In genomic region chr13:21993957-21994738, GRCm38 (mm10) we compare ENCODE assay signal across 9 mouse cellular contexts. TPM values are rescaled to one million over a fixed set of nuclear protein-coding genes. Genes with fewer than 3 reads are reported as not detected.
DNase-seq lines count a peak whose midpoint lies in the region; ATAC-seq lines count a peak whose summit lies in the region.
"Had no signal": no experiment of that assay in that cellular context is flagged by ENCODE, and none has a peak within 500 bp of the region (broad histone marks: within the 10 kb centered on the region; RNA-seq: fewer than 3 reads in every experiment).

No protein-coding gene starts in this region.

- H3K4me3 ChIP-seq in neural tube, embryonic 15.5 days (replicated peaks): no peak overlapping the region
- peak overlapping the region; percentile 26 for H3K4me3 ChIP-seq in heart, embryonic 11.5 days (ENCODE audit: low read depth, low read length)
- 0 out of 2 replicates have a peak overlapping the region, but pooled peaks have one; percentile 14 for H3K4me3 ChIP-seq in liver, embryonic 16.5 days (ENCODE audit: low read depth, low read length)

- 2% methylated on average over 22 of the region's 22 CpGs for WGBS in neural tube, embryonic 15.5 days
- WGBS in heart, embryonic 11.5 days (ENCODE audit: insufficient replicate concordance): under 1% methylated on average over 22 of the region's 22 CpGs
- under 1% methylated on average over 22 of the region's 22 CpGs for WGBS in liver, embryonic 16.5 days (ENCODE audit: insufficient replicate concordance)

- intact Hi-C loops in left cerebral cortex, postnatal 10 days (cut with DNase I): no loop called here

- no peak overlapping the region for H3K9ac ChIP-seq in neural tube, embryonic 15.5 days (replicated peaks)
- H3K9ac ChIP-seq in heart, embryonic 11.5 days (ENCODE audit: low read depth, low read length): no peak overlapping the region
- H3K9ac ChIP-seq in liver, embryonic 16.5 days (ENCODE audit: low read depth, low read length): no peak overlapping the region

- H3K36me3 ChIP-seq in neural tube, embryonic 15.5 days: no peaks in the 10 kb centered on the region
- H3K36me3 ChIP-seq in heart, embryonic 11.5 days (ENCODE audit: control insufficient read depth, insufficient read depth, low read length): no peaks in the 10 kb centered on the region
- no peaks in the 10 kb centered on the region for H3K36me3 ChIP-seq in liver, embryonic 16.5 days (ENCODE audit: control insufficient read depth, insufficient read depth)

- H3K27me3 ChIP-seq in neural tube, embryonic 15.5 days (replicated peaks): peaks cover 71% of the 10 kb centered on the region
- H3K27me3 ChIP-seq in heart, embryonic 11.5 days (ENCODE audit: control insufficient read depth, insufficient read depth, low read length): peaks cover 22% of the 10 kb centered on the region
- H3K27me3 ChIP-seq in liver, embryonic 16.5 days (ENCODE audit: control insufficient read depth, insufficient read depth, low read depth, low read length): peaks cover 53% of the 10 kb centered on the region

- H3K27ac ChIP-seq in neural tube, embryonic 15.5 days (replicated peaks): no peak overlapping the region
- no peak overlapping the region for H3K27ac ChIP-seq in heart, embryonic 11.5 days (ENCODE audit: low read depth, low read length)
- H3K27ac ChIP-seq in liver, embryonic 16.5 days (ENCODE audit: low read length): no peak overlapping the region
- H3K27ac ChIP-seq: heart, adult 2 months had no signal

- no peak overlapping the region for H3K4me2 ChIP-seq in neural tube, embryonic 15.5 days
- H3K4me2 ChIP-seq in heart, embryonic 11.5 days: peak overlapping the region; percentile 79
- peak overlapping the region; percentile 45 for H3K4me2 ChIP-seq in liver, embryonic 16.5 days (ENCODE audit: low read depth, low read length)

- peaks cover 14% of the 10 kb centered on the region for H3K4me1 ChIP-seq in neural tube, embryonic 15.5 days
- no peaks in the 10 kb centered on the region for H3K4me1 ChIP-seq in heart, embryonic 11.5 days (ENCODE audit: control insufficient read depth, insufficient read depth, low read length)
- peaks cover 5% of the 10 kb centered on the region for H3K4me1 ChIP-seq in liver, embryonic 16.5 days (ENCODE audit: control insufficient read depth, low read depth, low read length)

- no peaks in the 10 kb centered on the region for H3K9me3 ChIP-seq in neural tube, embryonic 15.5 days (replicated peaks)
- 0 out of 2 replicates have a peak, but pooled peaks cover 3% of the 10 kb centered on the region for H3K9me3 ChIP-seq in heart, embryonic 11.5 days (replicated peaks; ENCODE audit: control insufficient read depth, low read length)
- H3K9me3 ChIP-seq in liver, embryonic 16.5 days (replicated peaks; ENCODE audit: control insufficient read depth, low read length): no peaks in the 10 kb centered on the region

- peak; percentile 29 to 44 for DNase-seq in cerebellum, postnatal 36 days
- DNase-seq in cerebellum, adult 11-12 months: no peak
- peak; percentile 73 for DNase-seq in neural tube, embryonic 10.5 days (ENCODE audit: extremely low spot score, low spot score)
- no peak for DNase-seq in ovary, postnatal 14 days (ENCODE audit: low spot score)
- DNase-seq in left cerebral cortex, postnatal 10 days (ENCODE audit: extremely low spot score in 1 of 2, low spot score in 2 of 2): no peak

- no peak for ATAC-seq in neural tube, embryonic 15.5 days (ENCODE audit: low FRiP score)
- no peak for ATAC-seq in heart, embryonic 11.5 days (replicated peaks; ENCODE audit: insufficient number of reproducible peaks, low FRiP score, low TSS enrichment)
- peak; percentile 70 for ATAC-seq in liver, embryonic 16.5 days (ENCODE audit: low read depth)

RNA-seq across cellular contexts. Expression of gene Pom121l2, which starts 13.2 kb away (rescaled TPM):
- polyA plus RNA-seq in neural tube, embryonic 15.5 days (2015; fragmentation: Nextera tagmentation; extraction: Ambion mirVana): 0.11 TPM in 1 of 2 replicates, not detected in the other
- polyA plus RNA-seq in heart, embryonic 11.5 days (2014; fragmentation: Nextera tagmentation; extraction: Ambion mirVana): not detected in 2 replicates
- polyA plus RNA-seq in liver, embryonic 16.5 days (2015; fragmentation: Nextera tagmentation; extraction: Ambion mirVana): not detected in 2 replicates
- not detected for total RNA-seq in left cerebral cortex, postnatal 10 days (2021)
- total RNA-seq: heart, adult 2 months had no signal

RNA-seq across cellular contexts. Expression of gene Prss16, which starts 15.4 kb away (rescaled TPM):
- polyA plus RNA-seq in neural tube, embryonic 15.5 days (2015; fragmentation: Nextera tagmentation; extraction: Ambion mirVana): 0.09 and 167 TPM in 2 replicates
- polyA plus RNA-seq in heart, embryonic 11.5 days (2014; fragmentation: Nextera tagmentation; extraction: Ambion mirVana): 0.24 and 0.66 TPM in 2 replicates
- polyA plus RNA-seq in liver, embryonic 16.5 days (2015; fragmentation: Nextera tagmentation; extraction: Ambion mirVana): 0.54 and 0.72 TPM in 2 replicates
- total RNA-seq in left cerebral cortex, postnatal 10 days (2021): under 1 TPM in 1 of 2 experiments, not detected in 1; 0.55 TPM
- total RNA-seq: heart, adult 2 months had no signal
- polyA plus RNA-seq: heart, adult 2 months had no signal

RNA-seq across cellular contexts. Expression of gene Hist1h2ah, which starts 41.2 kb away (rescaled TPM):
- 4.5 TPM in 1 of 2 replicates, not detected in the other for polyA plus RNA-seq in neural tube, embryonic 15.5 days (2015; fragmentation: Nextera tagmentation; extraction: Ambion mirVana)
- 10.1 TPM in 1 of 2 replicates, not detected in the other for polyA plus RNA-seq in heart, embryonic 11.5 days (2014; fragmentation: Nextera tagmentation; extraction: Ambion mirVana)
- 13.7 and 18.8 TPM in 2 replicates for polyA plus RNA-seq in liver, embryonic 16.5 days (2015; fragmentation: Nextera tagmentation; extraction: Ambion mirVana)
- 10 to 100 TPM; 37.9 to 54.9 TPM for total RNA-seq in left cerebral cortex, postnatal 10 days (2021)
- polyA plus RNA-seq: heart, adult 2 months had no signal

RNA-seq across cellular contexts. Expression of gene Hist1h2bk, which starts 41.5 kb away (rescaled TPM):
- 0.97 and 2.2 TPM in 2 replicates for polyA plus RNA-seq in neural tube, embryonic 15.5 days (2015; fragmentation: Nextera tagmentation; extraction: Ambion mirVana)
- polyA plus RNA-seq in heart, embryonic 11.5 days (2014; fragmentation: Nextera tagmentation; extraction: Ambion mirVana): 2.2 and 3.9 TPM in 2 replicates
- 2.9 and 4.7 TPM in 2 replicates for polyA plus RNA-seq in liver, embryonic 16.5 days (2015; fragmentation: Nextera tagmentation; extraction: Ambion mirVana)
- total RNA-seq in left cerebral cortex, postnatal 10 days (2021): 10 to 100 TPM; 38.0 to 50.2 TPM
- polyA plus RNA-seq: heart, adult 2 months had no signal

RNA-seq across cellular contexts. Expression of gene Hist1h4i, which starts 47.0 kb away (rescaled TPM):
- 4.8 and 8.5 TPM in 2 replicates for polyA plus RNA-seq in neural tube, embryonic 15.5 days (2015; fragmentation: Nextera tagmentation; extraction: Ambion mirVana)
- 12.1 and 15.7 TPM in 2 replicates for polyA plus RNA-seq in heart, embryonic 11.5 days (2014; fragmentation: Nextera tagmentation; extraction: Ambion mirVana)
- 47.5 and 58.3 TPM in 2 replicates for polyA plus RNA-seq in liver, embryonic 16.5 days (2015; fragmentation: Nextera tagmentation; extraction: Ambion mirVana)
- 10 to 100 TPM; 45.9 to 47.6 TPM for total RNA-seq in left cerebral cortex, postnatal 10 days (2021)

Comparison
In these comparisons a context has a peak if more than half of its experiments do, and no peak if none do; other contexts are left out.
1. DNase-seq: peak in cerebellum, postnatal 36 days (2 of 2) and neural tube, embryonic 10.5 days (single experiment); none in cerebellum, adult 11-12 months (single experiment), ovary, postnatal 14 days (single experiment) and left cerebral cortex, postnatal 10 days (0 of 2).